Mouse (Mus musculus) adrenal gland (tissue): ENCODE data around the gene Esm1.

Experiments
- intact Hi-C: fragments of 180-260 bp; cut with DNase I; formaldehyde crosslinking; loops from one replicate; pipeline ENCODE4 v1.15.1; 2025
- long read RNA-seq, 2 experiments: library from polyadenylated mRNA; unstranded; transcript quantifications; one replicate each; pipeline ENCODE4 v2.0.0; 2020; ENCODE audit warnings: borderline replicate concordance in 1 of 2; ENCODE audit not compliant: insufficient replicate concordance in 1 of 2

Esm1 gene
- long read RNA-seq, experiment 1, partial matches to known transcripts = 2 of 7 reads
- long read RNA-seq, experiment 1, other reads (novel, unspliced or antisense) = 2 of 7 reads
- long read RNA-seq, experiment 2, transcript Esm1-201 (3 exons, 2,097 nt) = major isoform, 5 of 8 reads
- long read RNA-seq, experiment 2, partial matches to known transcripts = 0 of 8 reads
- long read RNA-seq, experiment 2, other reads (novel, unspliced or antisense) = 3 of 8 reads

DNA sequence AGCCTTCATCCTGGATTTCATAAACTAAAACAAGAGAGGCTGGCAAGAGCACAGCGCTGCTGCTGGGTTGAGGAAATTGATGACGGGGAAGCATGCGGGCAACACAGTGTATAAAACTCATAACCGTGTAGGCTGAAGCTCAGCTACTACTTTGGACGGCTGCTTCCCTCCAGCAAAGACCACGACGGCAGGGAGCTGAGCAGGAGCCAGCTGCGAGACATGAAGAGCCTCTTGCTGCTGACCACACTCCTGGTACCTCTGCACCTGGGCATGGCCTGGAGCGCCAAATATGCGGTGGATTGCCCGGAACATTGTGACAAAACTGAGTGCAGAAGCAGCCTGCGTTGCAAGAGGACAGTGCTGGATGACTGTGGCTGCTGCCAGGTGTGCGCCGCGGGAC, at the start of gene Esm1:
Gene Esm1 (plus strand): TSS at position 36 of the 400 bp plus-strand sequence.
- intact Hi-C loops = no loop called here

DNA sequence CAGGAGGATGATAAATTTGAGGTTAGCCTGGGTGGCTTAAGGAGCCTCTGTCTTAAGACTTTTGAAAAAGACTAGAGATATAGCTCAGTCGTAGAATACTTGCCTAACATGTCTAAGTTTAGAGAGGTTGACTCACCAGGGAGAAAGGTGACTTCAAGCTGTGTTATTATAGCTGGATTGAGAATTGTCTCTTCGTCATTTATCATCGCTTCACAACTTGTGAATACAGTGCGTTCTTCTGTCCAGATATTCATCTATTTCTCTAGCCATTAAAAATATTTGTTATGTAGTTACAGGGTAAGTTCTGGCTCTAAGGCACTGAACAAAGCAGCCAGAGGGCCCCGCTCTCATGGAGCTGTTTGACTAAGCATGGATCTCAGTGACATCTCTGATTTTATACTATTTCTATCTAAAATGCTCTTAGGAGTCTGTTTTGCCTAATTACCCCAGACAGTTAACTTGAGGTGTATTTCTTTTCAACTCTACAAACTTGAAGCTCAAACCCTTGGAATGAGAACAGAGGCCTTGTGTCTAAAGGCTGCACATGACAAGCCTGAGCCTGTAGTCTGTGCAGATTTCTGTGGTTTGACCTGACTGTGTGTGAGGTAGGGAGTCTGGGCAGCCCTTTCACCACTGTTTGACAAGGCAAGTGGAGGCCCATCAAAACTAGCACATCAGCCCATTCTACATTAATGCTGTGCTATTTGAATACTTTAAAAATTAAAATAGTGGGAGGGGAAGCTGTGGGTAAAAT, 45.0 kb upstream of the Esm1 start:
- intact Hi-C loops = no loop called here

GRCm38 (mm10) chr13:113168018-113168534, 41.4 kb upstream of the Esm1 start:
- intact Hi-C loops = no loop called here

- intact Hi-C loops = no loop called here
These were observed 39.2 kb upstream of the Esm1 start for GRCm38 (mm10) chr13:113170256-113170655.

DNA sequence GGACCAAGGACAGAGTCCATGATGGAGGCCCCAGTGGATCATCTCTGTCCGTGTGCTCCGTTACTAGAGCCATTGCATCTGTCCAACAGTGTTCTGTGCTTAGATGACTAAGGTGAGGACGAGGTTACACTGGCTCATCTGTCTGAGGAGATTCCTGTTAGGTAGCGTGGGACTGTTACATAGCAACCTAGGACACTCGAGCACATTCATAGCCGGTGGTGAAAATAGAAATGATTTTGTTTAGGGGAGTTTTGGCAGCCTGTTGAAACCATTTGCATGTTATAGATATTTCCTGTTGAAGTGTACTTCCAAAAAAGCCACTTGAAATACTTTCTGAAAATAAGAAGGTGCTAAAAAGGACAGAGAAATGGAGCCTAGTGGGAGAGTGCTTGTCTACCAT, 35.3 kb upstream of the Esm1 start:
- intact Hi-C loops = no loop called here

- intact Hi-C loops = no loop called here
These were observed 26.1 kb upstream of the Esm1 start for GRCm38 (mm10) chr13:113183310-113183709.

DNA sequence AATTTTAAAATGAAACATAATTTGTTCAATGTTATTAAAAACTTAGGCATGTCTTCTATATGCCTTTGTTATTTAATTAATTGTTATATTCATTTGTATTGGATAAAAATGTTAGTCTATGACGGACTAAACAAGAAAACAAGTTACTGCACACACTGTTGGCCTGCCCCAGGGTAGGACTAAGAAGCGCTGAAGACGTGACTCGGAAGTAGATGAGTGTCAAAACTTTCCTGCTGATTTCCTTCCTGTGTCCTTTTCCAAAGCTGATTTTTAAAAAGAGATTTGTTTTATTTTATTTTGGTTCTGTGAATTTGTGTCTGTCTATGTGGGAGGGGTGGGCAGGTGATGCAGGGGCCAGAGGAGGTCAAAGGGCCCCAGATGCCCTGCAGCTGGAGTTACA, 25.7 kb upstream of the Esm1 start:
- intact Hi-C loops = no loop called here

DNA sequence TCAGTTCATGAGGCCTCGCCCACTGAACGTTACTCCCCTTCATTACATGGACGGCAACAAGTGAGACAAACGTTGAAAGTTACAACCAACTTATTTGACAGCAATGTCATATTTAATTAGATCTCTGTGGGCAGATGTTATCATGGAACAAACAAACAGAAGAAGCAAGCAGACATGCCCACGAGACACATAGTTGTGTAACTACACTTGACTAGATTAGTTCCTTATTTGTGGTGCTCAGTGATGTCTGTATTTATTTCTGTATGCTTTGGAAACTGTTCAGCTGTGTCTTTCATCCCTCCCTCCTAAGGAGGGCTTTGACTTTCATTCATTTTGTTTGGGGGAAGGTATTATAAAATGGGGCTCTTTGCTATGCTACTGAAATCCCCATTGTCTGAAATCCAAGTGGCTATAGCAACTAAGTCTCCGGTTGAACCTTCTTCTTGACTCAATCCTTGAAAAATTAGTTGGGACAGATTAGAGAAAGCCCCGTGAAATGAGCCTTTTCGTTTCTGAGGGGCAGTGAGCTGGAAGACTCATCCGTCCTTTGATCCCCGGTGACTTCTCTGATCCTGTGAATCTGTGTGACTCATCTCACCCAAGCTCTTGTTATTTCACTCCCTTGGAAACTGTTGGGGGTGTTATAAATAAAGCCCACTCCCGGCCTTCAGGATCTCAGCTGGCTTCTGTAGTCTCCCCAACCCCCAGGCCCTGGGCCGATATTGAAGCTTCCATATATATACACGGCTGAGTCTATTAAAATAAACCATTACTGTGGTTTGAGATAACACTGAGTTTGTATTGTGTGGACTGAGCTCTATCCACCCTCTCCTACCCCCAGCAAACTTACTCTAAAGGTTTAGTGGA, 12.4 kb upstream of the Esm1 start:
- intact Hi-C loops = no loop called here

GRCm38 (mm10) chr13:113197872-113198502, 11.5 kb upstream of the Esm1 start:
- intact Hi-C loops = no loop called here

- intact Hi-C loops = no loop called here
These were observed 10.1 kb upstream of the Esm1 start for GRCm38 (mm10) chr13:113199331-113199730.

GRCm38 (mm10) chr13:113200726-113201125, 8.7 kb upstream of the Esm1 start:
- intact Hi-C loops = no loop called here

DNA sequence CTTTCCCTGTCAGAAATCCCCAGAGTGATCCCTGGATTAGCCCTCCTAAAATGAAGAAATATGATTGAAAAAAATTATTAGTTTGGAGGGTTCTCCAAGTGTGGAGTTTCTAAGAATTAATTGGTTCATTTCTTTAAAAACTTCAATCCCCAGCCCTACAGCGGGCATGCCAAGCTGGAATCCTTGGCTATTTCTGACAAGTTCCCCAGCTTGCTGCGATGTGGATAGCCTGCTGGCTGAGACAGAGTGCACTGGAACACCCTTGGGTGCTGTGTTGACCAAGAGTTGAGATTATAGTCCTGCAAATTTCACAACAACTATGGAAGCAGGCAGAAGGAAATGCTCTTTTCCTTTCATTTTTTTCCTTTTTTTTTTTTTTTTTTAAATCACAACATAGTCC, 7.8 kb upstream of the Esm1 start:
- intact Hi-C loops = no loop called here

DNA sequence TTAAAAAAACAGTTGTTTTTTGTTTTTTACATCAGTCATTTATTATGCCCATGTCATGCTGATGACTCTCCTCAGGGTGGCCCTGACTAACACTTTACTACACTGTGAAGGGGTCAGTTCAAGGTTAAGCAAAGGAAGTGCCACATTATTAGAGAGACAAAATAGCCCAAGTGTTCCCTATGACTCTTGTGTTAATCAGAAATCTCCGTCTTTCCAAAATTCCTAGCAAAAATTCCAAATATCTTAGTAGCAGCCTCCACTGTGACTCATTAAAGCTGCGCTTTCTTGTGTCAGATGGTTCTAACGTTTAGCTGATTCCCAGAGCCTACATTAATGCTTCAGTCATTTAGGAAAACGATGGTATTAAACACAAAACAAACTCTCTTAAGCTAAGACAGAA, 7.3 kb upstream of the Esm1 start:
- intact Hi-C loops = no loop called here

GRCm38 (mm10) chr13:113203146-113203545, 6.3 kb upstream of the Esm1 start:
- intact Hi-C loops = no loop called here

- intact Hi-C loops = no loop called here
These were observed 4.1 kb upstream of the Esm1 start for GRCm38 (mm10) chr13:113205346-113205745.

GRCm38 (mm10) chr13:113211345-113211744, 1.9 kb downstream of the Esm1 start:
- intact Hi-C loops = no loop called here

- intact Hi-C loops = no loop called here
These were observed 2.9 kb downstream of the Esm1 start for GRCm38 (mm10) chr13:113212401-113212800.

DNA sequence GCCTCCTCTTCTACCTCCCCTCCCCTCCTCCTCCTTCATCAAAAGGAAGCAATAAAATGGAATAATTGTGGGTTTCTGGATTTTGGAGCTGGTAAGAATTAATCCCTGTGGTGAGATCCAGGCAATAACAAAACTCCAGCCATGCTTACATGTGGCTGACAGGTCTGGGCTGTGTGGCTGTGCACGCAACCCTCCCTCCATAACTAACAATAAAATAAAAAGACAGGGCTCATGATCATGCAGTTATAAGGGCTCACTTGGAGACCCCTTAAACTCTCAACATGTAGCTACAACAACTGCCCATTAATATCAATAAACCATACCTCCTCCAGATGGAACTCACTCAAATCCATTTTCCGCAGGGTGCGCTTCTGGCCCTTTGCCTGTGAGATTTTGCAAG, 4.4 kb downstream of the Esm1 start:
- intact Hi-C loops = no loop called here

DNA sequence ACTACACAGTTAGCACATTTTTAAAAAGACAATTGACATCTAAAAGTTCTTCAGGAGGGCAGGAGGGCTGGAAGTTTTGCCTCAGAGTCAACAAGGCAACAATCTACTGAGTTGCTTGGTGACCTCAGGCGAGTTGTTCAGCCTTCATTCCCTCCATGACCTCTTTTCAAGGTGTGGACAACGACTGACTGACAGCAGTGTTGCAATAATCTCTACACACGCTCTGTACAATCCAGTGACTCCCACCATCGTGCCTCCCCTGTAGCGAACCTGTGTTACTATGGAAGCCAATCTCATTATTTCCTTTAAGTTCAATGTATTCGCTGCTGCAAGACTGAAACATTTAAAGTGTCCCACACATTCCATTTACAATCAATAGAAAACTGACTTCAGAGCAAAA, 12.4 kb downstream of the Esm1 start:
- intact Hi-C loops = no loop called here

- intact Hi-C loops = no loop called here
These were observed 14.6 kb downstream of the Esm1 start for GRCm38 (mm10) chr13:113224105-113224504.

DNA sequence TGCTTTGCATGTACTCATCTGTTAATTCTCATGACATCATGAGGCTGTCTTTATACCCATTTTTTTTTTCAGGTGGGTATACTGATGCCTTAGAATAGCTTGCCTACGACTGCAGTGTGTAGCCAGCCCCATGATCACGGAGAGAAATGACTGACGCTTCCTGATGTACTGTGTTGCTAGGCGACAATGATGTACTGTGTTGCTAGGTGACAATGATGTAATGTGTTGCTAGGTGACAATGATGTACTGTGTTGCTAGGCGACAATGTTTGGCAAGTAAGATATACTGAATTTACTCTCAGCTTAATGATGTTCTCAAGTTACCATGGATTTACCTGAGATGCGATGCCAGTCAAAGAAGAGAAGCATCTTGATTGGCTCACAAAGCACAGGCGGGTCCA, 16.4 kb downstream of the Esm1 start, which contains the start of gene Gzmk:
Gene Gzmk (minus strand): TSS at position 98 of the 400 bp plus-strand sequence.
- intact Hi-C loops = no loop called here
